Mouse (Mus musculus): Measurements from ENCODE around the gene Carmil3. TPM values are rescaled to one million over a fixed set of nuclear protein-coding genes. Genes with fewer than 3 reads are reported as not detected.

Carmil3 gene
- polyA plus RNA-seq, 1 experiment from 2014 or later: 2.6 TPM

DNA sequence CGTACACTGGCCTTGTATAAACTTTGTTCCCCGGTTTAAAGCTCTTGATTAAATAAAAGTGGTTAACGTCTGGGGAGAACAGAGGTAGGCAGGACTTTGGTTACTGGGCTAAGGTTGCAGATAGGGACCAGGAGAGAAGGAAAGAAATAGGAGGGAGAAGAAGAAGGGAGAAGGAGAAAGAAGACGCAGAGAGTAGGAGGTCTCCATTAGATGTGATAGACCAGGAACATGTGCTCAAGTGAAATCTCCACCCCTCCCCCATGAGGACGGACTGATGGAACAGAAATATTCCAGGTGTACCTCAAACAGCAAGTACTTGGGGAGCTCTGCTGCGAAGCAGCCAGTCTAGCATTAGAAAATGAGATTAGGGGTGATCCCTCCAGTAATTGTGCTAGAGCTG lies 20.6 kb upstream of the Carmil3 start:
- Histone ChIP-seq H3K9ac (no peak overlapping the region), H3K4me1 (replicated peaks) (peaks cover 10% of the 10 kb centered on the region; the same call in 1 of the 2 replicates), H3K36me3 (no peaks in the 10 kb centered on the region), H3K4me3 (no peak overlapping the region), H3K4me2 (no peak overlapping the region), H3K9me3 (replicated peaks) (no peaks in the 10 kb centered on the region), H3K27ac (ENCODE audit: poor library complexity, severe bottlenecking) (no peak overlapping the region), H3K27me3 (replicated peaks) (peaks cover 4% of the 10 kb centered on the region; the same call in 1 of the 2 replicates)
- ATAC-seq (ENCODE audit: insufficient number of reproducible peaks, low FRiP score): no peak
- WGBS: 84% methylated on average over 6 of the region's 6 CpGs

DNA sequence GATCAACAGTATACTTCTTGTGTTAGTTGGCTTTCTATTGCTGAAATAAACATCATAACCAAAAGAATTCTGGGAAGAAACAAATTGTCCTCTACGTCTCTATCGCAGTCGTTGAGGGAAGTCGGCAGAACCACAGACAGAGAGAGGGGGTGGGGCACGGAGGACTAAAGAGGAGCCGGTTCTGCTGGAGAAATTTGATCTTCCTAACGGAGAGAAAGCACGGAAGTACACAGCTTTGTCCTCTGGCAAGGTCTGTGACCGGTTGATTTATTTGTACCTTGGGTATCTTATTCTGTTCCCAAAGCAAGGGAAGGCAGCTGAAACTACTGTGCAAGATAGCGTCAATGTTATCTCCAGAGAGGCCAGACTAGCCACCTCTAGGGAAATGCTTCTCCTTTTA lies 19.6 kb upstream of the Carmil3 start:
- Histone ChIP-seq H3K27ac (ENCODE audit: poor library complexity, severe bottlenecking) (no peak overlapping the region), H3K4me2 (peak overlapping the region; percentile 51), H3K36me3 (no peaks in the 10 kb centered on the region), H3K4me1 (replicated peaks) (peaks cover 14% of the 10 kb centered on the region; the same call in 1 of the 2 replicates), H3K27me3 (replicated peaks) (peaks cover under 1% of the 10 kb centered on the region; the same call in 1 of the 2 replicates), H3K9ac (no peak overlapping the region), H3K4me3 (no peak overlapping the region), H3K9me3 (replicated peaks) (no peaks in the 10 kb centered on the region)
- no peak for ATAC-seq (ENCODE audit: insufficient number of reproducible peaks, low FRiP score)
- 3% methylated on average over 10 of the region's 10 CpGs for WGBS

DNA sequence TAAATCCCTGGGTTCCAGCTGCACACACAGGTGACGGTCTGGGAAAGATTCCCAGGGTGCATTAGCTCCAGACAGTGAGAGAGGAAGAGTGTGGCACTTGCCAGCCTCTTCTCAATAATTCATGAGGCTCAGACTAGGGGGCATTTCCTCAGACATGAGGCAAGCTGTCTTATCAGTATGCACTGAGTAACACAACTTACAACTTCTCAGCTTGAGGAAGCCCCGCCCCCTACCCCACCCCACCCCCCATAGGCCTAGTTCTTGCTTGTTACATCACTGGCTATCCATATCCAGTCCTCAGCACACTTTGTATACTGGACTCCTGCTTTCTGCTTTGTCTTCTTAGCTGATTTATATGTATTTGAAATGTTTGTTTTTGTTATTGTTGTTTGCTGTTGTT lies 14.8 kb upstream of the Carmil3 start:
- 55% methylated on average over 2 of the region's 2 CpGs for WGBS
- Histone ChIP-seq H3K27me3 (replicated peaks) (no peaks in the 10 kb centered on the region), H3K9ac (no peak overlapping the region), H3K9me3 (replicated peaks) (no peaks in the 10 kb centered on the region), H3K4me1 (replicated peaks) (peaks cover 11% of the 10 kb centered on the region; the same call in 1 of the 2 replicates), H3K36me3 (0 out of 2 replicates have a peak, but pooled peaks cover under 1% of the 10 kb centered on the region), H3K4me3 (no peak overlapping the region), H3K27ac (ENCODE audit: poor library complexity, severe bottlenecking) (no peak overlapping the region), H3K4me2 (no peak overlapping the region)
- ATAC-seq (ENCODE audit: insufficient number of reproducible peaks, low FRiP score): no peak

DNA sequence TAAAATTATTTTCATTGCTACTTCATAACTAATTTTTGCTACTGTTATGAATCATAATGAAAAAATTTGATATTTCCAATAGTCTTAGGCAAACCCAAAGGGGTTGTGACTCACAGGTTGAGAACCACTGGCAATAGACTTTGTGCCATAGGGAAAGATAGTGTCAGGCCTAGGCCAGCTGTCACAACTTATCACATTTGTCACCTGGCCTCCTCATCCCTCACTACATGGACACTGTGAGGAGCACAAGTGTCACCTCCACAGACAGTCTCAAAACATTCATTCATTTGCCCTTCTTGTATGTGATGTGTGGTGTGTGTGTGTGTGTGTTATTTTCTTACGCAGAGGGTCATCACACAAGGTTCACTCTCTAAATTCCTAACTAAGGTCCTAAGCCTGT lies 13.0 kb upstream of the Carmil3 start:
- Histone ChIP-seq H3K27ac (ENCODE audit: poor library complexity, severe bottlenecking) (no peak overlapping the region), H3K4me3 (no peak overlapping the region), H3K27me3 (replicated peaks) (no peaks in the 10 kb centered on the region), H3K9ac (no peak overlapping the region), H3K9me3 (replicated peaks) (no peaks in the 10 kb centered on the region), H3K4me1 (replicated peaks) (0 out of 2 replicates have a peak, but pooled peaks cover 4% of the 10 kb centered on the region), H3K36me3 (peaks cover 15% of the 10 kb centered on the region), H3K4me2 (no peak overlapping the region)
- no peak for ATAC-seq (ENCODE audit: insufficient number of reproducible peaks, low FRiP score)
- 100% methylated on average over 1 of the region's 1 CpGs for WGBS

DNA sequence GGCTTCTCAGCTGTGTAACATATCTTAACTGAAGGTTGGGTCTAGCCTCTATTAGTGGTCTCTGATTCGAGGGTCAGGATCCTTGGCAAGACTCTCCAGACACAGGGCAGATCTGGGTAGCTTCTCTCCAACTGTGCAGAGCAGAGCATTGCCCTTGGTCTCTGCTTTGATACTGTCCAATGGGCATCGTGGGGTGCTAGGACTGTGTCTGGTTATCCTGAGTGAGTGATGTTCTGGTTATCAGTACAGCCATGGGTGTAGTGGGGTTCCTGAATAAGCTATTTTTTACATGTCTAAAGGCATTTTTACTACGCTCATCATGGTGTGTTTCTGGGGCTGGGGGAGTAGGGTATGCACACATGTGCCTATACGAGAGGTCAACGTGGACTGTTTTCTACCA lies 12.6 kb upstream of the Carmil3 start:
- no peak for ATAC-seq (ENCODE audit: insufficient number of reproducible peaks, low FRiP score)
- Histone ChIP-seq H3K9ac (no peak overlapping the region), H3K9me3 (replicated peaks) (no peaks in the 10 kb centered on the region), H3K4me2 (peak overlapping the region; percentile 70; the same call in 1 of the 2 replicates), H3K27me3 (replicated peaks) (no peaks in the 10 kb centered on the region), H3K4me3 (no peak overlapping the region), H3K4me1 (replicated peaks) (0 out of 2 replicates have a peak, but pooled peaks cover 4% of the 10 kb centered on the region), H3K27ac (ENCODE audit: poor library complexity, severe bottlenecking) (no peak overlapping the region), H3K36me3 (peaks cover 15% of the 10 kb centered on the region)
- WGBS: 52% methylated on average over 5 of the region's 5 CpGs

DNA sequence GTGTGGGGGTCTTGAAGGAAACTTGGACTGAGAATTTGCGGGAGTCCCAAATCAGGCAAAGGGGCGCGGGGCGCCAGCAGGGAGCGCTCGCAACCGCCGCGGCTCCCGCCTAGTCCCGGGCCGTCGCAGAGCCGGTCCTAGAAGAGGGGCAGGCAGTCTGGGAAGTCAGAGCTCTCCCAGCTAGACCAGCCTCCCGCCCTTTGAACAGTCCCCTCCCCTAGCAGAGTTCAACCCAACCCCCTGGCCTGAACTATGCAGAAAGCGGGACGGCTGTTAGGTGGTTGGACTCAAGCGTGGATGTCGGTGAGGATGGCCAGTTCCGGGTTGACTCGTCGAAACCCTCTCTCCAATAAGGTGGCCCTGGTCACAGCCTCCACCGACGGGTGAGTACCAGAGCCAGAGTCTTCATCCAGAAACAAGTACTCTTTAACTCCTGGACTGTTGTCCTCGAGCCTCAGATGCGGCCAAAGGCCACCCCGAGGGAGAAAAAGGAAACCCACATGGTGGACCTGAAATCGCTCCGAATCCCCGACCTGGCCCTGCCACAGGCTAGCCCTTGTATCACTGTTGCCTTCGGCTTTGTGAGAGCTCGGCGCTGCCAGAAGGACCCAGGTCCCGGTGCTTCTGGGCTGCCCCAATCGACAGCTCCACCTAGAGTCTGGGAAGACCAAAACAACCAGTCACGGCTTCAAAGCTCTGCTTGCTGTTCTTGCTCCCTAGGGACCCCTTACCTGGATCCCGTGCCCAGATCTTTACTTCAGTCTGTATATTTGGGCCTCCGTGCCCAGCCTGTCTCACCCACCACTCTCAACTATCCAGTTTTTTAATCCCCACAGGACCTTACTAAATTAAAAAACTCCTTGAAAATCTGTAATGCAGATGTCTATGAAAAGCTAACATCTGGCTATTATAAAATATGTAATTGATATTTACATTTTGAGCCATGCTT lies 11.5 kb upstream of the Carmil3 start, which contains the start of gene Dhrs4:
Gene Dhrs4 (plus strand): TSS at position 108 of the 949 bp plus-strand sequence.
- WGBS: 1% methylated on average over 38 of the region's 38 CpGs
- H3K4me3 ChIP-seq: peak within 1 kb of the TSS; percentile 62
- H3K9ac ChIP-seq: peak within 1 kb of the TSS; percentile 73
- peak within 1 kb of the TSS; percentile 70 for H3K4me2 ChIP-seq
- peaks cover 15% of the 10 kb centered on the region for H3K36me3 ChIP-seq
- H3K9me3 ChIP-seq (replicated peaks): no peaks in the 10 kb centered on the region
- peak within 1 kb of the TSS; percentile 63 for H3K27ac ChIP-seq (ENCODE audit: poor library complexity, severe bottlenecking)
- peak; percentile 96 for ATAC-seq (ENCODE audit: insufficient number of reproducible peaks, low FRiP score)
- H3K4me1 ChIP-seq (replicated peaks): 0 out of 2 replicates have a peak, but pooled peaks cover 4% of the 10 kb centered on the region
- H3K27me3 ChIP-seq (replicated peaks): no peaks in the 10 kb centered on the region

DNA sequence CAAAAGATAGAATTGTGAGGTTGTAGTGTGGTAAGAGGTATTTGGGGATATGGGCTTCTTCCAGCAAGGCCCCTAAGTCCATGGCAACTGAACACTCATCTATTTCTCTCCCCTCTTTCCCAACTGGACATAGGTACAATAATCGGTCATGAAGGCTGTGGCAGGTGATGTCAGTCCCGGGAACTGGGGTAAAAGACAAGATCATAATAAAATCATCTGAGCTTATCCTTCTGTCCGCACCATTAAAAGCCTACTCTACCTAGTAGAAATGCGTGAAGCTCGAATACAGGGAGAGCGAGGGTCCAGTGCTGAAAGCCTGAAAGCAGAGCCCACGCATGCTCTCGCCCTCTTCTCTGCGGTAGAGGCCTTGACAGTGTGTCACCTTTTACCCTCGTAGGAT lies 10.8 kb upstream of the Carmil3 start:
- Histone ChIP-seq H3K4me3 (no peak overlapping the region), H3K36me3 (peaks cover 15% of the 10 kb centered on the region)
- 85% methylated on average over 10 of the region's 10 CpGs for WGBS

DNA sequence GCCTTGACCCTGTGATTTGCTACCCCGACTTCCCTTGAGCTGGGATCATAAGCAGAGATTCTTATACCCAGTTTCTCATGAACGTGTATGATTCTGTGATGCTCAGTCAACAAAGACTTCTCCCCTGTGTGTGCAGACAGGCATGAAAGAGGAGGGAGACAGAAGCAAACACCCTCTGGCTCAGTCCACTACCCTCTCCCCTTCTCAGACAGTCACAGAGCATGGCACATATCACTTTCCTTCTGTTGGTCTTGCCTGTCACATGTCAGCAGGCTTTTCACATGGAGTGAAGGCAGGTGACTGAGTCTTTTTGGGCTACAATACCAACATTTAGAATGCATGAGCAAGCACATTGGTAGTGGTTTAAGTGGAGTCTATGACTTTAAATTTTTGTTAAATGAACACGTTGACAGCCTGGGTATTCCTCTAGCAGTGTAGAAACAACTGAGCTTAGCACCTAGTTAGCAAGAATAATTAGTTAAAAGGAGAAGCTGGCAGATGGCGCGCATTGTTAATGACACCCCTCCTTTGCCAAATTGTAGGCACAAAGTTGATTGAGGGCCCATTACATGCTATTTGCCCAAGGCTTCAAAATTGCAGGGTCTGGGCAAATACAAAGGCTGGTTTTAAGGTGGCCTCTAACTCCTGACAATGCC lies 5.9 kb upstream of the Carmil3 start:
- no peak overlapping the region for H3K4me2 ChIP-seq
- no peaks in the 10 kb centered on the region for H3K4me1 ChIP-seq (replicated peaks)
- no peaks in the 10 kb centered on the region for H3K27me3 ChIP-seq (replicated peaks)
- WGBS: 74% methylated on average over 5 of the region's 5 CpGs
- H3K27ac ChIP-seq (ENCODE audit: poor library complexity, severe bottlenecking): no peak overlapping the region
- H3K9ac ChIP-seq: no peak overlapping the region
- no peak overlapping the region for H3K4me3 ChIP-seq
- H3K36me3 ChIP-seq: peaks cover 36% of the 10 kb centered on the region
- no peak for ATAC-seq (ENCODE audit: insufficient number of reproducible peaks, low FRiP score)
- H3K9me3 ChIP-seq (replicated peaks): no peaks in the 10 kb centered on the region

More for the DNA sequence above, 10.8 kb upstream of the Carmil3 start:
- Histone ChIP-seq H3K4me1 (replicated peaks) (0 out of 2 replicates have a peak, but pooled peaks cover 4% of the 10 kb centered on the region), H3K4me2 (no peak overlapping the region), H3K9me3 (replicated peaks) (no peaks in the 10 kb centered on the region), H3K9ac (no peak overlapping the region), H3K27ac (ENCODE audit: poor library complexity, severe bottlenecking) (no peak overlapping the region), H3K27me3 (replicated peaks) (no peaks in the 10 kb centered on the region)
- ATAC-seq (ENCODE audit: insufficient number of reproducible peaks, low FRiP score): no peak

DNA sequence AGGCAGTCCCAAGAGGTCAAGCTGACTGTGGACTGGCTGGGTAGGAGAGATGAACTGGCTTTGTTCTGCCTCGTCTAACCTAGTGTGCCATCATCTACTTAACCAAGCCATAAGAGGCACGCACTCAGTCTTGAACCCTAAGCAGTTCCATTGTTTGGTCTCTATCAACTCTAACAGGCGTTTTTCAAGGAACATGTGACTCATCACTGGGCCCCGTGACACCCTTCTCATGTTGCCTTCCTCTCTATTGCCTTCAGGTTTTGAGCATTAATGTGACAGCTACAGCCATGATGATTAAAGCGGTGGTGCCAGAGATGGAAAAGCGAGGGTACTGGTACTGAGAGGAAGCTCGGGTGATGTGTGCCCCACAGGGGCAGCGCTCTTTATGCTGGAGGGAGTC lies 3.6 kb upstream of the Carmil3 start:
- 77% methylated on average over 8 of the region's 8 CpGs for WGBS
- ATAC-seq (ENCODE audit: insufficient number of reproducible peaks, low FRiP score): no peak
- Histone ChIP-seq H3K9ac (no peak overlapping the region), H3K9me3 (replicated peaks) (no peaks in the 10 kb centered on the region), H3K4me2 (no peak overlapping the region), H3K4me1 (replicated peaks) (peaks cover 11% of the 10 kb centered on the region), H3K27ac (ENCODE audit: poor library complexity, severe bottlenecking) (no peak overlapping the region), H3K4me3 (no peak overlapping the region), H3K27me3 (replicated peaks) (0 out of 2 replicates have a peak, but pooled peaks cover 3% of the 10 kb centered on the region), H3K36me3 (peaks cover 24% of the 10 kb centered on the region)

DNA sequence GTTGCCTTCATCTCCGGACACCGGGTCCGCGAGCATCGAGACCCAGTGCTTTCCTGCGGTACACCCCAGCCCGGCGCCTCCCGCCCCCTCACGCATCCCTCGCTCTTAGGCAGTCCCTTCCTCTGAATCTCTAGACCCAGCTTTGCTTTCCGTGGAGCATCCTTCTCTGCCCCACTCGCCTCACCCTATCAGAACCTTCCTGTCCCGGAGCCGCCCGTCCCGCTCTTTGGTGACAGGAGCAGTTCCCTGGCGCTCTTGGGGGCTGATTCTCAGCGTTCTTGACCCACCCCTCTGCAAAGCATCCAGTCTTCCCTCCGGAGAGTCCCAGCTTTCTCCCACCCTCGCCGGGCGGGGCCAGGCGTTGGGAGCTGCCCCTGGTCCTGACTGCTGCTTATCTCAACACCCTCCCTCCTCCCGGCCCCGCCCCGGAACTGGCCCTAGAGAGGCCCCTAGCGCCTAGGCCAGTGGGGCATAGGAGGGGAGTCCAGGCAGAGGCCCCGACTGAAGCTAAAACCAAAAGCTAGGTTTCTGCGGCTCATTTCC lies 911 bp downstream of the Carmil3 start:
- peak overlapping the region; percentile 76 for H3K9ac ChIP-seq
- peaks cover 12% of the 10 kb centered on the region for H3K36me3 ChIP-seq
- ATAC-seq (ENCODE audit: insufficient number of reproducible peaks, low FRiP score): peak; percentile 83
- WGBS: 0% methylated on average over 30 of the region's 30 CpGs
- peaks cover 20% of the 10 kb centered on the region for H3K4me1 ChIP-seq (replicated peaks)
- no peaks in the 10 kb centered on the region for H3K9me3 ChIP-seq (replicated peaks)
- H3K4me2 ChIP-seq: peak overlapping the region; percentile 99
- H3K27ac ChIP-seq (ENCODE audit: poor library complexity, severe bottlenecking): peak overlapping the region; percentile 18; the same call in 1 of the 2 replicates
- H3K4me3 ChIP-seq: peak overlapping the region; percentile 81
- H3K27me3 ChIP-seq (replicated peaks): 0 out of 2 replicates have a peak, but pooled peaks cover 7% of the 10 kb centered on the region
